Mouse (Mus musculus) spleen, adult 18-20 months (tissue): Measurements from ENCODE around the gene Pgm1.

Experiments
- DNase-seq, 2 experiments: peaks; one replicate each; pipeline ENCODE4 v3.0.0; 2022; ENCODE audit warnings: mixed read lengths in 2 of 2

Pgm1 gene

GRCm38 (mm10) chr4:99958084-99958815, 29.0 kb downstream of the Pgm1 start:
- DNase-seq: no peak

- no peak for DNase-seq
These were observed 30.1 kb downstream of the Pgm1 start for GRCm38 (mm10) chr4:99959308-99959707.

- DNase-seq: no peak
These were observed 37.3 kb downstream of the Pgm1 start for GRCm38 (mm10) chr4:99966555-99966954.

GRCm38 (mm10) chr4:99969328-99969727, 40.1 kb downstream of the Pgm1 start:
- no peak for DNase-seq

- no peak for DNase-seq
These were observed 40.9 kb downstream of the Pgm1 start for GRCm38 (mm10) chr4:99970097-99970496.

- DNase-seq: no peak
These were observed 43.7 kb downstream of the Pgm1 start for GRCm38 (mm10) chr4:99972886-99973285.

GRCm38 (mm10) chr4:99973931-99974330, 44.7 kb downstream of the Pgm1 start:
- DNase-seq: no peak

GRCm38 (mm10) chr4:99974375-99974774, 45.2 kb downstream of the Pgm1 start:
- no peak for DNase-seq

GRCm38 (mm10) chr4:99979326-99979725, 50.1 kb downstream of the Pgm1 start:
- DNase-seq: no peak

GRCm38 (mm10) chr4:99981216-99981615, 52.0 kb downstream of the Pgm1 start:
- DNase-seq: no peak

- no peak for DNase-seq
These were observed 54.6 kb downstream of the Pgm1 start for GRCm38 (mm10) chr4:99983652-99984368.

GRCm38 (mm10) chr4:99984369-99984752, 55.1 kb downstream of the Pgm1 start:
- no peak for DNase-seq

GRCm38 (mm10) chr4:99985086-99985485, 55.9 kb downstream of the Pgm1 start:
- no peak for DNase-seq

GRCm38 (mm10) chr4:99985631-99986030, 56.4 kb downstream of the Pgm1 start:
- no peak for DNase-seq

- DNase-seq: no peak
These were observed 57.4 kb downstream of the Pgm1 start for GRCm38 (mm10) chr4:99986609-99987008.

- no peak for DNase-seq
These were observed 59.6 kb downstream of the Pgm1 start for GRCm38 (mm10) chr4:99988771-99989170.

- no peak for DNase-seq
These were observed 71.8 kb downstream of the Pgm1 start for GRCm38 (mm10) chr4:100000971-100001370.

GRCm38 (mm10) chr4:100001806-100002205, 72.6 kb downstream of the Pgm1 start:
- DNase-seq: no peak

- no peak for DNase-seq
These were observed 78.5 kb downstream of the Pgm1 start for GRCm38 (mm10) chr4:100007721-100008120.

GRCm38 (mm10) chr4:100008371-100009090, 79.3 kb downstream of the Pgm1 start:
- no peak for DNase-seq

- DNase-seq: no peak
These were observed 80.0 kb downstream of the Pgm1 start for GRCm38 (mm10) chr4:100009211-100009678.

- DNase-seq: no peak
These were observed 81.7 kb downstream of the Pgm1 start for GRCm38 (mm10) chr4:100010916-100011315.

- no peak for DNase-seq
These were observed 82.3 kb downstream of the Pgm1 start for GRCm38 (mm10) chr4:100011563-100011962.
